In genomic region chr3:56753654-56754053, GRCm38 (mm10) we compare ENCODE assay signal across 8 mouse cellular contexts.
A peak's percentile ranks its signal among the peaks of the same experiment; 100 is the strongest.
DNase-seq lines count a peak whose midpoint lies in the region; ATAC-seq and TF ChIP-seq lines count a peak whose summit lies in the region.

No protein-coding gene starts in this region.

- no peaks in the 10 kb centered on the region for H3K9me3 ChIP-seq in liver, embryonic 11.5 days (ENCODE audit: control insufficient read depth, low read length)
- H3K9me3 ChIP-seq in midbrain, embryonic 13.5 days: no peaks in the 10 kb centered on the region

- H3K4me3 ChIP-seq in liver, adult 2 months (ENCODE audit: insufficient read depth, low read depth, low read length): no peak overlapping the region
- H3K4me3 ChIP-seq in liver, embryonic 11.5 days (ENCODE audit: low read depth, low read length): no peak overlapping the region
- H3K4me3 ChIP-seq in midbrain, embryonic 13.5 days (replicated peaks): no peak overlapping the region

- H3K4me1 ChIP-seq in liver, adult 2 months (ENCODE audit: control insufficient read depth, insufficient read depth, low read length): no peaks in the 10 kb centered on the region
- no peaks in the 10 kb centered on the region for H3K4me1 ChIP-seq in liver, embryonic 11.5 days (replicated peaks; ENCODE audit: control insufficient read depth, insufficient read depth, low read length)
- H3K4me1 ChIP-seq in midbrain, embryonic 13.5 days (replicated peaks): no peaks in the 10 kb centered on the region

- no peak overlapping the region for H3K27ac ChIP-seq in liver, adult 2 months (replicated peaks; ENCODE audit: insufficient read depth, low read depth, low read length)
- H3K27ac ChIP-seq in liver, embryonic 11.5 days (ENCODE audit: low read depth, low read length): no peak overlapping the region
- H3K27ac ChIP-seq in midbrain, embryonic 13.5 days: no peak overlapping the region

- 15% methylated on average over 3 of the region's 3 CpGs for WGBS in liver, adult 2 months
- WGBS in liver, embryonic 11.5 days: 7% methylated on average over 3 of the region's 3 CpGs
- 45% methylated on average over 3 of the region's 3 CpGs for WGBS in midbrain, embryonic 13.5 days

- H3K27me3 ChIP-seq in liver, adult 2 months (ENCODE audit: control insufficient read depth, insufficient read depth, low read length): no peaks in the 10 kb centered on the region
- H3K27me3 ChIP-seq in liver, embryonic 11.5 days (replicated peaks; ENCODE audit: control insufficient read depth, insufficient read depth, low read length): no peaks in the 10 kb centered on the region
- H3K27me3 ChIP-seq in midbrain, embryonic 13.5 days: no peaks in the 10 kb centered on the region

- TF ChIP-seq POLR2A in liver, adult 2 months (IDR thresholded peaks at IDR 0.05; ENCODE audit: extremely low read depth, insufficient read depth, low read length): no peak

- H3K79me2 ChIP-seq in liver, adult 2 months (ENCODE audit: control insufficient read depth, insufficient read depth, low read length): no peaks in the 10 kb centered on the region

- no peak overlapping the region for H3K4me2 ChIP-seq in liver, embryonic 11.5 days
- no peak overlapping the region for H3K4me2 ChIP-seq in midbrain, embryonic 13.5 days (replicated peaks)

- ATAC-seq in liver, embryonic 11.5 days (replicated peaks; ENCODE audit: low FRiP score): no peak
- peak; percentile 43; the same call in 1 of the 2 replicates for ATAC-seq in midbrain, embryonic 13.5 days

- H3K9ac ChIP-seq in liver, adult 2 months (ENCODE audit: low read depth, low read length): no peak overlapping the region
- no peak overlapping the region for H3K9ac ChIP-seq in liver, embryonic 11.5 days (ENCODE audit: low read depth, low read length)
- no peak overlapping the region for H3K9ac ChIP-seq in midbrain, embryonic 13.5 days (replicated peaks)

- no peaks in the 10 kb centered on the region for H3K36me3 ChIP-seq in liver, adult 2 months (ENCODE audit: control insufficient read depth, insufficient read depth, low read length)
- no peaks in the 10 kb centered on the region for H3K36me3 ChIP-seq in liver, embryonic 11.5 days (ENCODE audit: control insufficient read depth, insufficient read depth, low read length)
- H3K36me3 ChIP-seq in midbrain, embryonic 13.5 days: no peaks in the 10 kb centered on the region

- TF ChIP-seq CTCF in liver, adult 2 months (IDR thresholded peaks at IDR 0.05; ENCODE audit: low read depth, low read length): peak; percentile 73

- DNase-seq in liver, adult 2 months (ENCODE audit: extremely low read depth, low read depth, low spot score): peak; percentile 55
- DNase-seq in liver, embryonic 11.5 days (ENCODE audit: low spot score): no peak
- peak; percentile 79 for DNase-seq in cerebellum, adult 11-12 months
- DNase-seq in gastrocnemius, postnatal 10 days: peak; percentile 69
- DNase-seq in kidney, adult 11 months: peak; percentile 3
- DNase-seq in right cerebral cortex, adult 2 months (ENCODE audit: low spot score in 2 of 2): no peak
- DNase-seq in layer of hippocampus, adult 18-20 months (ENCODE audit: low spot score in 2 of 2): no peak

Comparison
In these comparisons a context has a peak if more than half of its experiments do, and no peak if none do; other contexts are left out.
1. DNase-seq: peak in liver, adult 2 months (single experiment), cerebellum, adult 11-12 months (single experiment), gastrocnemius, postnatal 10 days (single experiment) and kidney, adult 11 months (single experiment); none in liver, embryonic 11.5 days (single experiment), right cerebral cortex, adult 2 months (0 of 2) and layer of hippocampus, adult 18-20 months (0 of 2).